Mouse (Mus musculus): Measurements from ENCODE around the gene 5730409E04Rik.

GRCm38 (mm10) chr4:126599971-126600754, 9.5 kb upstream of the 5730409E04Rik start:
- TF ChIP-seq CTCF (IDR thresholded peaks at IDR 0.05; ENCODE audit: low read depth, low read length) (peak; percentile 92), POLR2A (IDR thresholded peaks at IDR 0.05; ENCODE audit: borderline replicate concordance, low read depth, low read length) (no peak)

All from bone marrow macrophage, adult 2 months (primary cell).